Mouse (Mus musculus) monocyte, adult 59 days (primary cell): ENCODE measurements around the gene Mdc1. TPM values are rescaled to one million over a fixed set of nuclear protein-coding genes. Genes with fewer than 3 reads are reported as not detected.

ENCODE experiments used
- total RNA-seq, 2 experiments: library from RNA; stranded (reverse); gene quantifications; one replicate each; pipeline ENCODE4 v1.2.4; 2023

Mdc1 gene
- 10 to 100 TPM; 37.7 to 38.5 TPM for total RNA-seq

GRCm38 (mm10) chr17:35841076-35841950 is at the start of gene Mdc1:
TSS of gene Mdc1 (plus strand) at chr17:35841515.

GRCm38 (mm10) chr17:35821439-35822430 is 19.6 kb upstream of the Mdc1 start, which contains the start of gene Ier3:
TSS of gene Ier3 (plus strand) at chr17:35821684.

GRCm38 (mm10) chr17:35822964-35823937 is 18.1 kb upstream of the Mdc1 start, which contains the start of gene Flot1:
TSS of gene Flot1 (plus strand) at chr17:35823230.

GRCm38 (mm10) chr17:35838122-35838544 is 3.2 kb upstream of the Mdc1 start, which contains the start of gene Tubb5:
TSS of gene Tubb5 (minus strand) at chr17:35838306.

GRCm38 (mm10) chr17:35861198-35861857 is 20.0 kb downstream of the Mdc1 start, which contains the start of gene Nrm:
TSS of gene Nrm (plus strand) at chr17:35861318.

GRCm38 (mm10) chr17:35865481-35866280 is 24.4 kb downstream of the Mdc1 start, which contains the start of gene Ppp1r18:
TSS of gene Ppp1r18 (plus strand) at chr17:35865593.

GRCm38 (mm10) chr17:35879245-35880057 is 38.1 kb downstream of the Mdc1 start, which contains the start of gene Dhx16:
TSS of gene Dhx16 (plus strand) at chr17:35879819.

GRCm38 (mm10) chr17:35896781-35897643 is 55.7 kb downstream of the Mdc1 start, which contains the start of gene 2310061I04Rik:
TSS of gene 2310061I04Rik (minus strand) at chr17:35897431.

Other genes with a start within 250 kb of the Mdc1 start
- gene Sfta2, start 240.0 kb upstream of the Mdc1 start, total RNA-seq = not detected
- not detected for gene Gm9573, start 214.9 kb upstream of the Mdc1 start, total RNA-seq
- gene Mucl3, start 197.8 kb upstream of the Mdc1 start, total RNA-seq = not detected
- 10 to 100 TPM; 11.7 to 20.4 TPM for gene Vars2, start 173.9 kb upstream of the Mdc1 start, total RNA-seq
- 10 to 100 TPM; 13.5 to 15.9 TPM for gene Gtf2h4, start 167.8 kb upstream of the Mdc1 start, total RNA-seq
- gene Ddr1, start 136.9 kb upstream of the Mdc1 start, total RNA-seq = 1 to 10 TPM; 4.8 to 6.8 TPM
- 10 to 100 TPM; 48.1 to 53.2 TPM for gene Ier3, start 19.8 kb upstream of the Mdc1 start, total RNA-seq
- gene Flot1, start 18.3 kb upstream of the Mdc1 start, total RNA-seq = 10 to 100 TPM; 49.4 to 58.8 TPM
- 100 to 1,000 TPM; 163 to 175 TPM for gene Tubb5, start 3.2 kb upstream of the Mdc1 start, total RNA-seq
- gene Nrm, start 19.8 kb downstream of the Mdc1 start, total RNA-seq = 10 to 100 TPM; 37.1 to 37.2 TPM
- 100 to 1,000 TPM; 219 TPM for gene Ppp1r18, start 24.1 kb downstream of the Mdc1 start, total RNA-seq
- 10 to 100 TPM; 76.0 to 84.5 TPM for gene Dhx16, start 38.3 kb downstream of the Mdc1 start, total RNA-seq
- 10 to 100 TPM; 13.3 to 21.1 TPM for gene 2310061I04Rik, start 55.9 kb downstream of the Mdc1 start, total RNA-seq
- gene Atat1, start 68.6 kb downstream of the Mdc1 start, total RNA-seq = 10 to 100 TPM; 19.6 to 29.1 TPM
- 10 to 100 TPM; 35.6 to 39.0 TPM for gene Mrps18b, start 74.9 kb downstream of the Mdc1 start, total RNA-seq
- gene Ppp1r10, start 74.9 kb downstream of the Mdc1 start, total RNA-seq = 100 to 1,000 TPM; 137 to 142 TPM
- 100 to 1,000 TPM; 141 to 162 TPM for gene Abcf1, start 128.2 kb downstream of the Mdc1 start, total RNA-seq
- gene Gnl1, start 138.3 kb downstream of the Mdc1 start, total RNA-seq = 10 to 100 TPM; 63.8 to 71.6 TPM
- 10 to 100 TPM; 83.9 to 100.0 TPM for gene Prr3, start 138.7 kb downstream of the Mdc1 start, total RNA-seq
- 10 to 100 TPM; 45.7 to 54.4 TPM for gene H2-T24, start 179.0 kb downstream of the Mdc1 start, total RNA-seq
- gene H2-T23, start 191.3 kb downstream of the Mdc1 start, total RNA-seq = 100 to 1,000 TPM; 278 to 280 TPM
- 10 to 100 TPM; 51.9 to 64.4 TPM for gene H2-T22, start 201.2 kb downstream of the Mdc1 start, total RNA-seq
- gene Gm6034, start 201.4 kb downstream of the Mdc1 start, total RNA-seq = not detected
- 10 to 100 TPM; 66.2 to 67.1 TPM for gene Gm11127, start 216.9 kb downstream of the Mdc1 start, total RNA-seq